Mouse (Mus musculus) layer of hippocampus, adult 9-11 months (tissue): ENCODE measurements at regions not wholly inside any gene's neighbourhood (a gene's known extent, or its start where the extent isn't known, plus 50 kb on each side); places are given as distances from the start of the nearest gene placed in this dataset.

Experiments
- DNase-seq: peaks from one replicate; pipeline ENCODE4 v3.0.0; 2022

GRCm38 (mm10) chr5:85706084-85706483 lies 359.3 kb downstream of the Cenpc1 start:
- DNase-seq = peak; percentile 20

GRCm38 (mm10) chr5:85677872-85678271 lies 387.5 kb downstream of the Cenpc1 start:
- no peak for DNase-seq

GRCm38 (mm10) chr5:85671121-85671520 lies 394.3 kb downstream of the Cenpc1 start:
- DNase-seq = no peak

GRCm38 (mm10) chr5:85661487-85661886 lies 403.9 kb downstream of the Cenpc1 start:
- DNase-seq = no peak

GRCm38 (mm10) chr5:85621078-85621477 lies 444.3 kb downstream of the Cenpc1 start:
- no peak for DNase-seq

- no peak for DNase-seq
These were observed 450.6 kb downstream of the Cenpc1 start for GRCm38 (mm10) chr5:85614783-85615182.

GRCm38 (mm10) chr5:85612606-85613005 lies 452.8 kb downstream of the Cenpc1 start:
- DNase-seq = peak; percentile 68

GRCm38 (mm10) chr5:85609104-85609503 lies 456.3 kb downstream of the Cenpc1 start:
- DNase-seq = peak; percentile 21

GRCm38 (mm10) chr5:85598164-85598563 lies 467.2 kb downstream of the Cenpc1 start:
- no peak for DNase-seq

- DNase-seq = no peak
These were observed 470.3 kb downstream of the Cenpc1 start for GRCm38 (mm10) chr5:85595082-85595447.

GRCm38 (mm10) chr5:85594413-85595081 lies 470.8 kb downstream of the Cenpc1 start:
- DNase-seq = no peak

GRCm38 (mm10) chr5:85592236-85592635 lies 473.1 kb downstream of the Cenpc1 start:
- DNase-seq = no peak

GRCm38 (mm10) chr5:85586727-85587126 lies 478.7 kb downstream of the Cenpc1 start:
- DNase-seq = peak; percentile 6

- DNase-seq = no peak
These were observed 492.9 kb downstream of the Cenpc1 start for GRCm38 (mm10) chr5:85572531-85572930.

- peak; percentile 57 for DNase-seq
These were observed 493.4 kb downstream of the Cenpc1 start for GRCm38 (mm10) chr5:85571967-85572366.

- peak; percentile 8 for DNase-seq
These were observed 494.0 kb downstream of the Cenpc1 start for GRCm38 (mm10) chr5:85571381-85571780.

- DNase-seq = no peak
These were observed 529.1 kb downstream of the Cenpc1 start for GRCm38 (mm10) chr5:85536329-85536728.

GRCm38 (mm10) chr5:85525385-85526194 lies 539.8 kb downstream of the Cenpc1 start:
- no peak for DNase-seq

- no peak for DNase-seq
These were observed 560.1 kb downstream of the Cenpc1 start for GRCm38 (mm10) chr5:85505244-85505643.

GRCm38 (mm10) chr5:85497261-85497660 lies 568.1 kb downstream of the Cenpc1 start:
- DNase-seq = no peak

GRCm38 (mm10) chr5:85485733-85486322 lies 579.6 kb downstream of the Cenpc1 start:
- DNase-seq = no peak

- DNase-seq = no peak
These were observed 580.2 kb downstream of the Cenpc1 start for GRCm38 (mm10) chr5:85485157-85485556.

- DNase-seq = peak; percentile 47
These were observed 597.6 kb downstream of the Cenpc1 start for GRCm38 (mm10) chr5:85467811-85468210.

GRCm38 (mm10) chr5:85467151-85467550 lies 598.2 kb downstream of the Cenpc1 start:
- DNase-seq = no peak
